Mouse (Mus musculus): Measurements from ENCODE around the gene Rnf185.
A peak's percentile ranks its signal among the peaks of the same experiment; 100 is the strongest.

The Rnf185 gene

DNA sequence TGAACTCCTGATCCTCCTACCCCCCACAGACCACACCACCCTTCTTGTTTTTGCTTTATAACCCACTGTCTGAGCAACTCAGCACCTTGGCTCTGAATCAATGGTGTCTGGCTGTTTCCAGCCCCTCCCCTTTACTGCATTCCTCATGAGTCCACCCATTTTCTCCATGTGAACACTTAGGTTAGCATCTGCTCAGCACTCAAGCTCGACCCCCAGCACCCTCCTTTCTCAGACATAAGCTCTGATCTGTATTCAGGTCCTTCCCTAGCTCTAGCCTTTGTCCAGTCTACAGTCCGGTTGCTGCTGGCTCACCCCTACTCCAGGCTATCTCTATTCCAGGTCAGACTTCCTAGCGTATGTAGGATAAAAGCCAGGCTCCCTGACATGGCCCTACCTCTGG, 56.1 kb downstream of the Rnf185 start:
- peak; percentile 28 for DNase-seq (ENCODE audit: low read depth)

DNA sequence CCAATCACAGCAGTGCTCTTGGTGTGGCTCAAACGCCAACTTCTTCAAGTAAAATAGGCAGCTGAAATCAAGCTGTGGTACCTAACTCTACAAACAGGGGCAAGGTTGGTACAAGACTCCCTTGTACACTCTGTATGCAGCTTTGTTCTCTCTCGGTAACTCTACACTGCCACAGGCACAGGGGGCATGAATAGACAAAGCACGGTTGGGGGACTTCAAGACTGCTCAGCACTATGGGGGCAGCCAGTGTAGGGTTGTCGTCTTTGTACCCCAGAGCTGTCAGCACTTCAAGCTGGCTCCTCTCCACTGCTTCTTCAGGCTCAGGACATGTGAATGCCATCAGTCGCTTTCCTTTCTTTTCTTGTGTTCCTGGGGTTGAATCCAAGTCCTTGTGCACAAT, 57.6 kb downstream of the Rnf185 start:
- DNase-seq (ENCODE audit: low read depth), result no peak

DNA sequence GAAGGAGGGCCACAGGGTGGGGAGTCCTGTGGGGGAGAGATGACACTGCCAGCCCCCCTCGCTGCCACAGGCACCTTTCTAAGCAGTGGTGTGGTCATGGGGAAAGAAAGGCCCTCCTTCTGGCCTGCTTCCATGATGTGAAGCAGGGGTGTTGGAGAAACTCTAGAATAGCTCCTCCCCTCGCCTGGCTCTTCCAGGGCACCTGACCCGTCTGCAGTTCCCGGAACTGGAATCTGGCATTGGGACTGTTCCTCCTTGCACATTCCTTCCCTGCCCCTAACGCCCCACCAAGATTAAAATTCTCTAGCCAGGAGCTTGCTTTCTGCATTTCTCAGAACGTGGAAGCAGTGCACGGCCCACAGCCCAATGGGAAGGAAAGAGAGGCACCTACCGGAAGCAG, 59.6 kb downstream of the Rnf185 start:
- DNase-seq (ENCODE audit: low read depth), result peak; percentile 14

DNA sequence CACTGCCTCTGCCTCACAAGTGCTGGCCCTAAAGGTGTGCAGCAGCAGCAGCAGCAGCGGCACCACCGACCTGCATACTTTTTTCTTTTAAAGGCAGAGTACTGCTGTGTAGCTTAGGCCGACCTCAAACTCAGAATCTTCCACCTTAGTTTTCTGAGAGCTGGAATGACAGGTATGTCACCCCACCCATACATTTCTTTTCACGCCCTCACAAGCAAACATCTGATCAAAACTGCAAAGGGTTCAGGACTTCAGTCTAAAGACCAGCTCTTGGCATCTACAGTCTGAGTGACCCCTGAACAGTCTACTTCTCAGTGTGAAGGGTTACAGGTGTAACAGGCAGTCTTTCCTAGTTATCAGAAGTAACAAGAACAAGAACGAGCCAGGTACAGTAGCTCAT, 61.4 kb downstream of the Rnf185 start:
- DNase-seq (ENCODE audit: low read depth), result no peak

DNA sequence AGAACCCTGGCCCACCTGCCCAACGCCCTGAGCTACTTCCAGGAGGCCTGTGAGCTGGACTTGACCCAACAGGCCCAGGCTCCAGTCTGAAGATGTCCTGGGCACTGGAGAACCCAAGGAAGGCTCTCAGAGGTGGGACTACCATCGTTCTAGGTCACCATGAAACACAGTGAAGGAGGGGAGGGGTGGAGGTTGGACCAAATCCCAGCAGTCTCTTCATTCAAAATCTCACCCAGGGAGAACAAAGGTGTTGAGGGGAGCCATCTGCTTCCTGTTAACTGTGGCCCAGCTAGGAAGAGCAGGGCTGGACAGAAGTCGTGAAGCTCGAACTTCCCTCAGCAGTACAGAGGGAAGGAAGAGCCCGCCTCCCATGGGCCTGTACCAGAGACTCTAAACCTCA, 62.2 kb downstream of the Rnf185 start:
- DNase-seq (ENCODE audit: low read depth), result no peak

DNA sequence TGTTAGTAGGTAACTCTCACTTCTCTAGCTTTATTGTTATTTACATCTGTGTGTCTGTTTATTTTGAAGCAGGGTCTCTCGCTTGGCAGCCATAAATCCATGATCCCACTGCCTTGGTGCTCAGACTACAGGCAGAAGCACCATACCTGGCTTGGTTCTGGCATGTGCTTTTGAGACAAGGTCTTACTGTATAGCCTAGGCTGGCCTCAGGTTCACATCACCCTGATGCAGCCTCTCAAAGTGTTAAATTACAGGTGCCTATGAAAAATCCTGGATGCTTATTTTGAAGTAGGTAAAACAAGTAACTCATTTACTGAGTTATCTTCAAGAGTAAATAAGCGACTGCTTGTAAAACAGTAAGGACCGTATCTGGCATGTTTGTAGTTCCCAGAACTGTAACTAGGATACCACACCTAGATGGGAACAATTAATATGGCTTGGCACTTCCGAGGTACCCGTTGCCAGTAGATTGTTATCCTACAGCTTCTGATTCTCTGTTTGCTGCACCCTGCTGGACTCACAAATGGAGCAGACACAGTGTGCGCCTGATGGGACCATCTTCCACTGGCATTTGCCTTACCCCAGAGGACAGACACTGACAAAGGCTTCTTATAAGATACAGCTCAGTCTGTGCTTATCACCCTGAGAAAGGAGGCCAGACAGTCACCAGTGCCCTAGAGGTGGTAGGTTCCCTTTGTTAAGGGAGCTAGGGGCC, 64.5 kb downstream of the Rnf185 start:
- DNase-seq (ENCODE audit: low read depth), result no peak

DNA sequence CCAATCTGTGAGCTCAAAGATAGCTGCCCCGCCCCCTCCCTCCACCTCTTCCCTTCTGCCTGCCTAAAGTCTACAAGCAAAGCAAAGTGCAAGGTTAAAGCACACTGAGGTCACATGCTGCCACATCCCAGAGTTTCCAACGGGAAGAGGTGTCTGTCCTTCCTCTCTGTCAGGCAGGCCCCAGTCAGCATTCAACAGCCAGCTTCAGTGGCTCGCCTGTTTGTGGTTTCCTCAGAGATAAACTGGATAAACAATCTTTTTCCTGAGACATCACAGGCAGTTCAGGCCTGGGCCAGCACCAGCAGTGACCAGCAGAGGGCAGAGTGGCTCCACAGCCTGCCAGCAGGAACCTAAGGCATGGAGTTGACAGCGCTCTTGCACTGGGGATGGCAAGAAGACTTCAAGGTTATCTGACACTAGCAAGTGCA, 65.2 kb downstream of the Rnf185 start:
- DNase-seq (ENCODE audit: low read depth), result peak; percentile 89

DNA sequence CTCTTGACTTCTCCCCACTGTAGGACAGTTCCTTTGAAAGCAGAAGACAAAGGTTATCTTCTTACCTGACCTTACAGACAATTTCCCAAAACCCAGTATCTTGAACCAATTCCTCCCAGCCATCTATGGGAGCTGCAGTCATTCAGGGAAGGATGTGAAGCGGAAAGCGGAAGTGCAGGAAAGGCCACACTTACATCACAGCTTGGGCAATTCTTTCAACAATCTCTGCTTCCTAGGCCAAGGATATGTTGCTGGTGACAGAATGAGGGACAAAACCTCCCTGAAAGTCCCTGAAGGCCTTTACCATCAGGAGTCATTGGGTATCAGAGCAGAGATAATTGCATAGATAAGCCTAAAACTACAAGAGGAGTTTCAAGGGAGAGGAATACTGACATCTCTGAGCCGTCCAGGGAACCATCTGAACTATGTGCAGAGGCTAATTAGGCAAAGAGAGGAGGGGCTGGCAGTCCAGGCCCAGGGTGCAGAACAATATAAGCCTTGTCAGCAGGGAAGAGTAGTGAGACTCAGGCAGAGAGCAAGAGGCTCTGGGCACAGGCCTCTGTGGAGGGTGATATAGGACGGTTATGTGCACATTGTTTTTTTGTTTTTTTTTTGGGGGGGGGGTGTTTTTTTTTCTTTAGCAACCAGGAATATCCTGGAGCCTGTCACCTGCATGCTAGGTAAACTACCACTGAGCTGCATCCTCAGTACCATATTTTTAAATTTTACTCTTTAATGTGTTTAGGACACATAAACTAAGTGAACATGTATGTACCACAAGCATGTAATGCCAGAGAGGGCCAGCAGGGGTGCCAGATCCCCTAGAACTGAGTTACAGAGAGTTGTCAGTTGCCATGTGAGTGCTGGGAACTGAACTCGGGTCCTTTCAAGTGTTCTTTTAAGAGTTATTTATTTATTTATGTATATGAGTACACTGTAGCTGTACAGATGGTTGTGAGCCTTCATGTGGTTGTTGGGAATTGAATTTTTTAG, 69.3 kb downstream of the Rnf185 start:
- DNase-seq (ENCODE audit: low read depth), result peak; percentile 31

DNA sequence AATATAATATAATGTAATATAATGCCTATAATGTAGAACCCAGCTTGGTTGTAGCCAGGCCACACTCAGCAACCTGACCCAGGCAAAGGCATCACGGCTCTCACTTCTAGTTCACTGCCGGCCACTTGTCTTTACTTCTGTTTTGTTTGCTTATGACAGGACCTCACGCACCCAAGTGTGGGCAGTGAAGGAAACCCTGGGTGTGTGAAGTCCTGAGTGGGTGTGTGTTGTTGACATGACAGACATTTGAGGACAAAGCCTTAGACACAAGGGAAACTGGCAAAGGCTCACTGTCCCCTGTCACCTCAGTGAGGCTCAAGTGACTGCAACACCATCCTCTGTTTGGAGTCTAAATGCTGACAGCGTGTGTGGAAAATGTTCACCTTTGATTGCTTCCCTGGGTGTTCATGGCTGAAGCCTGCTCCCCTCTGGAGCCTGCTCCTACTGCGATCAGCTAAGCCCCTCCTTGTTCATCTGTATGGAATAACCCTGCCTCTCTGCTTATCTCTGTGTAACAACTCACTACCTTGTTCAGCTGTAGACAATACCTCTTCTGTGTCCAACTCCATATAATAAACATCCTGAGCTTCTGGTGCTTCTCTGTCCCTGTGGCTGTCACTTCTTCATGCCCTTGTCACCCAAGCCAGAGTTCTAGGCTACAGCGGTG, 70.9 kb downstream of the Rnf185 start:
- DNase-seq (ENCODE audit: low read depth), result no peak

DNA sequence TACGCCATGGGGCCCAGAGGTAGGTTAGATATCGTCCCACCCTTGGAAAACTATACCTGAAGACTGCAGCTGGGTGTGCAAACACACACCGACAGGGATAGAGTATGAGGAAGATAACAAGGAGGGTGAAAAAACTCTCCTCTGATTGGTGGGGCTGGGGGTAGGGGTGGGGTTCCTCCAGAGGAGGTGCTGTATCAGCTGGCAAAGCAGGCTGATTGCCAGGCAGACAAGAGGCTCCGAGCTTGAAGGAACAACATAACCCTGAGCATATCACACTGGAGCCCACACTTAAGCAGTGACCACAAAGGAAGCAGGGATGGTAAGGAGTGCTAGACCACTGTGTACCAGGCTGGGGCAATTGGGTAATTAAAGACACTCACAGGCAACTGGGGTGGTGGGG, 72.7 kb downstream of the Rnf185 start:
- no peak for DNase-seq (ENCODE audit: low read depth)

DNA sequence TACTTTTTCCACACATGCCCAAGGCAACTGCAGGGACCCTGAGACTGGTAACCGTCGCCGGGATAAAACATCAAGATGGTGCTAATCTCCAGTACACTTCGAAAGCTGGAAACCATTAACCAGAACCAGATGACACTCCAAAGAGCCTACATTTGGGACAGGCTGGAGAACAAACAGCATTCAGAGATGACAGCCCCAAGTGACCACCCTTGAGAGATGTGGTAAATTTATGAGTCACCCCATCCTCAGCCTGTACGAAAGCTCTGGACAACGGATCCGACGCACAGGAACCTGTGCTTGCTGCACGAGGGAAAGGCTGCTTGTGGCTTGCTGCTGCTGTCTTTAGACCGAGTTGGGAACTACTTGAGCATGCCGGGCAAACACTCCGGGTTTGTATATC, 77.4 kb downstream of the Rnf185 start:
- DNase-seq (ENCODE audit: low read depth), result peak; percentile 65

DNA sequence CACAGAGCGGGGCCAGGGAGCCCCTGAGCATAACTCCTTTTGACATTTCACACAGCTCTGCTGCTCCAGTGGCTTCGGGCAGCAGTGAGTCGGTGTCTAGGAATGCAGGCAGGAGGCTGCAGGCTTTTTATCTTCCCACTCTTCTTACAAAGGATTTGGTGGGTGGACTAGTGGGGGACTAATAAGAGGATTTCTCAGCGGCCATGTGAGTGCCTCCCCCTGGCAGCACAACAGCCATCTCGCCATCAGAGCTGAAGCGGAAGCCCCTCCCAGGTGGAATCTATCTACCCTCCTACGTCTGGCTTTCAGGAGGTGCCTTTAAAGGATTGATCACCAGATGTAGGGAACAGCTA, 77.9 kb downstream of the Rnf185 start:
- peak; percentile 79 for DNase-seq (ENCODE audit: low read depth)

DNA sequence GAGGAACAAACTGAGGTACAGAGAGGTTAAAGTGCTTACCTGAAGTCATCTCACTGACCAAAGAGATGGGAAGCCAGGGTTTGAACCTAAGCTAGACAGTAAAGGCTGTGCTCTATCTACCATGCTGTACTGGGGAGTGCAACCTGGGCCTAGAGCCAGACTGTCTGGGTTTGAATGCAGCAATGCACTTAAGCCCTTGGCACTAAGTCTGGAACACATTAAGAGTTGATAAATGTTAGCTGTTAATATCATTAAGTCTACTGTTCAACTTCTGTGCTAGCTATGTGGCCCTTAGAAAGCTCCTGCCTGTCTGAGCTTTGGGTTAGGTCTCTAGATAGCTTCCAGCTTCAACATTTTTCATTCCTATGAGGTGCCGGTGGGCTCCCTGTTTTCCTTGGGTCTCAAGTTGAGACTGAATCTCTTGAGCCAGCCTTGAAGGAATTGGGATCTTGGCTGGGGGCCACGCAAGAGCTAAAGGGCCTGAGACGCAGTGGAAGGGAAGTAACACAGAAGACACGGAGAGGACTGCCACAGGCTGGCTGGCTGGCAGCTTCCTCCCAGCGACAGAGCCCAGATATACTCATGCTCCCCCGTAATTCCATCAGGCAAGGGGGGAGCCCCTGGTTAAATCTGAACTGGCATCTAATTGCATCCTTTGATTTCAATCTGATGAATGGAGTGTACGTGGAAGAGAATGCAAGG, 78.4 kb downstream of the Rnf185 start:
- peak; percentile 69 for DNase-seq (ENCODE audit: low read depth)

DNA sequence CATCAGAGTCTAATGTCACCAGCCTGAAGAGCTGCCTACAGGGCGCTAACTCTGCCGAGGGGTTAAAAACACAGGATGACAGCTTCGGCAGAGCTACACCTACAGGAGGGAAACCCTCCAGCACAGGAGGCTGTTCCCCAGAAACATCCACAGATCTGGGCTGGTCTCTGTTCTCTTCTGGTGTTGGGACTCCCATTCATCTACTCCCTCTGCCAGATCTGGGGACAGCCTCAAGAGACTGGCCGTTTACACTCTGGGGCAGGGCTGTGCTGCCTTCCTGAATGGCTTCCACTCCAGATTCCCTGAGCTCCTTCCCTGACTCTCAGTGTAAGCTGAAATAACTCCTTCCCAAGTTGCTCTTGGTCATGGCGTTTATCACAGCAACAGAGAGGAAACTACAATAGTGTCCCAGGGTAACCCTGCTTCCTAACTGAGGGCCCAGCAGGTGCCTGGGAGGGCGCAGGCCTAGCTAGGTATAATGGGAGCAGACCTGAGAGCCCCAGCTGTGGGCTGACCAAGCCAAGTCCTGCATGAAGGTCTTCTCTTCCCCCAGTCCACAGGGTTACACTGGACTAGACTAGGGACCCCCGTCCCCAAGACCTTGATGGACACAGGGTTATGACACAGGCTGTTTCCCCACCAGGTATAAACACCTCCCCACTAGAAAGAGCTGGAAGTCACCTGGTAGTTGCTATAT, 80.4 kb downstream of the Rnf185 start:
- DNase-seq (ENCODE audit: low read depth), result no peak

DNA sequence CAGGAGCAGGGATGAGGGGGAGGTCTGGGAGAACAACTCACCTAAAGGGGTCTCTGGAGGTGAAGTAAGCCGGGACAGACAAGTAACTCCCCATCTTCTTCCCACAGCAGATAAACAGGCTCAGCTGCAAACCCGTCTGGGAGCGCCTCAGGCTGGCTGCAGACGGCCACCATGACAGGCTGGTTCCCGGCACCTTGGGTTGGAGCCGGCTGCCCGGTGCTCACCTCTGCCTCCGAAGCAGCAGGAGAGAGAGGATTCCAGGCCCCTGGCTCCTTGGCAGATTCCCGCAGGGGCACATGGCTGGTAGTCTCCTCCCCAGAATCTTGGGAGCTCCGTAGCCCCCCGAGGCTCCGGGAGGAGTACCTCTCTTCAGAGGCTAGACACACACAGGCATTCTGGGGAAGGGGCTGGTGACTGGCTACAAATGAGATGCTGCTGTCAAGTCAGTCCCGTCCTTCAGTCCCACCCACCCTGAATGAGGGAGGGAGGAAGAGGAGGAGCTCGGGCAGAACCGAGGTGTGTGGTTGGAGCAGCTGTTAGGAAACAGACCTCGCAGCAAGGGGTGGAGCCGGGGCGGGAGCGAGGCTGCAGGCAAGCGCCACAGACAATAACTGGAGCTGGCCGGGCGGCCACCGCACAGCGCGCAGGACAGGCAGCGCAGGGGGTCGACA, 81.1 kb downstream of the Rnf185 start:
- DNase-seq (ENCODE audit: low read depth), result peak; percentile 87

DNA sequence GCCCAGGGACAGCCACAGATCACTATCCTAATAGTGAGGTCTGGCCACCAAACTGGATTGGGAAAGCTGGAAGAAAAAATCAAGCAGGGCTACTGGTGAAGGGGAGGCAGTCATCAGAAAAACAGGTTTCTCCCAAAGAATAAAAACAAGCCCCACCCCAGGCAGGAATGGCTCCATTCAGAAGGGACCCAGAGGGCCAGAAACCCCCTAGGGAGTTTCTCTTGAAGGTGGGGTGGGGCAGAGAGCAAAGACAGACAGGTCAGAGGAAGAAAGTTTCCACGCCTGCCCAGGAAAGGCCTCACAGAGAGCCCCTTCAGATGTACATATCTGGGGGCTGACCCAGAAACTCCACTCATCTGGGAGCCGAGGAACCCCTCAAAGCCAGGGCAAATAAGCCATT, 82.0 kb downstream of the Rnf185 start:
- DNase-seq (ENCODE audit: low read depth), result no peak

DNA sequence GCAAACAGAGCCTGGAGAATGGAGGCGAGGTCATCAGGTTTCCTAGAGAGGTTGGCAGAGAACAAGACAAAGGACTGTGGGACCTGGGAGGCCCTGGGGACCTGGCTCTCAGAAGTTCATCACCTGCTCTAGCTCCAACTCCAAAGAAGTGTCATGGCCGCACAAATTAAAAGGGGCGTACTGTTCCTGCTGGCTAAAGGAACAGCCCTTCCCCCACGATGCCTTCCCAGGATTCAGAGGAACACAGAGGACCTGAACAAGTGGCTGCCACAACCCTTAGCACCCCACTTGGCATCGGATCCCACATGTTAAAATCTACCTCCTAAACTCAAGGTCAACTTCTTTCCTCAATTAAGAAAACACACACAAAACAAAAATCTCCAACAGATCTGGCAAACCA, 82.7 kb downstream of the Rnf185 start:
- DNase-seq (ENCODE audit: low read depth), result no peak

DNA sequence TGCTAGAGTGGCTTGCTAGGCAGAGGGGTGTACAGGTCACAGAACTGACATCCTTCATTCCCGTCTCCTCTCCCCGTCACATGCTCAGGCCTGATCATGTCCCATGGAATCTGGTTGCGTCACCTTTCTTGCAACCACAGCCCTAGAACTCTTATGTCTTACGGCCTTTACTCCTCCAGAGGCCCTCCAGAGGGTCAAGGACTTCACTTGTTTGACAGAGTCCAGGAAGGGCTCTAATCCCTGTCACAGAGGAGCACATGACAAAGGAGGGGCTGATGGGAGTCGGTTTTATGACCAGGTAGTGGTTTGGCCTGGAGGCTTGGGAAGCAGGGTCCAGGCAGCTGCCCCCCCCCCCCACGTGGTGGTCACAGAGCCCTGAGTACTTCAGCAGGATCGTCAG, 83.2 kb downstream of the Rnf185 start:
- DNase-seq (ENCODE audit: low read depth), result no peak

DNA sequence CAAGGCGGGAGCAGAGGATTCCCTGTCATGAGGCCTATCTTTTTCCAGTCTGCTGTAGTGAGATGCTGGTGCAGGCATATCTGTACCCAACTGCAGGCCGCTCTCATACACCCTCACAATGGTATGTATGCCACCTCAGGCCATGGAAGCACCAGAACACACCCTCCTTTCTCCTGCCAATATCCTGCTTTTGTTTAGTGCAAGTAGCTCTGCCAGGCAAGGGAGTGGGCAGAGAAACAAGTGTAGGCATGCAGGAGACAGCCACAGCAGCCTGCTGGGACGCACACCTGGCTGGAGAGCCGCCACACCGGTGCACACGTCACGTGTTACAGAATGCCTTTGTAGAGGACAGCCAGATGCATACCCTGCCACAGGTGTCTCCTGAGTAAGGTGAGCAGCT, 85.8 kb downstream of the Rnf185 start:
- no peak for DNase-seq (ENCODE audit: low read depth)

Measured in NIH3T3 (cell line).